Mouse (Mus musculus): ENCODE measurements at regions not wholly inside any gene's neighbourhood (a gene's known extent, or its start where the extent isn't known, plus 50 kb on each side); places are given as distances from the start of the nearest gene placed in this dataset.

DNA sequence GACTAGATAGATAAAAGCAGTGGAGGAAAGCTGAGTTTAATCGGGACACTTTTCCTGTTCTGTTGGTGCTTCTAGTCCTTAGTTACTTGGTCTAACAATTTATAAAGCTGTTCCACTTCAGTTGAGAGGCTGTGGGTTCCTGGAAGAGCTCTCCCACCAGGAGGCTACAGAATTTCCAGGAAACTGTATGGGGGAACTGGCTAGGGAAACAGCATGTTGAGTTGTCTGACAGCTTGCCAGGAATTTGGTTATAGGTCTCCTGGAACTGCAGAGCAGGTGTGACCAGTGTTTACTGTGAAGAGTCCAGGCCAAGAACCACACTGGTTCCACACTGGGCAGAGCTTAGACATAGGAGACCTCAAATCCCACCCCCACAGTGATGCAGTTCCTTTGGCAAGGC, 65.0 kb upstream of the Pik3cg start:
- no peak overlapping the region for H3K27ac ChIP-seq (ENCODE audit: control insufficient read depth, insufficient read depth, low read length)
- H3K4me1 ChIP-seq (replicated peaks; ENCODE audit: control insufficient read depth, insufficient read depth, low read length) = no peaks in the 10 kb centered on the region
- no peak overlapping the region for H3K4me3 ChIP-seq (ENCODE audit: control insufficient read depth, insufficient read depth, low read length)
- no peak for DNase-seq
- no peaks in the 10 kb centered on the region for H3K36me3 ChIP-seq (ENCODE audit: control insufficient read depth, insufficient read depth, low read length)
- 81% methylated on average over 1 of the region's 1 CpGs for WGBS
- H3K27me3 ChIP-seq (ENCODE audit: control insufficient read depth, insufficient read depth, low read length) = no peaks in the 10 kb centered on the region
- no peak for TF ChIP-seq POLR2A (IDR thresholded peaks at IDR 0.05; ENCODE audit: control insufficient read depth, extremely low read depth, insufficient read depth, low read length, poor library complexity)
- no peak for TF ChIP-seq CTCF (IDR thresholded peaks at IDR 0.05; ENCODE audit: borderline replicate concordance, control insufficient read depth, extremely low read depth, insufficient read depth, low read length, poor library complexity)

DNA sequence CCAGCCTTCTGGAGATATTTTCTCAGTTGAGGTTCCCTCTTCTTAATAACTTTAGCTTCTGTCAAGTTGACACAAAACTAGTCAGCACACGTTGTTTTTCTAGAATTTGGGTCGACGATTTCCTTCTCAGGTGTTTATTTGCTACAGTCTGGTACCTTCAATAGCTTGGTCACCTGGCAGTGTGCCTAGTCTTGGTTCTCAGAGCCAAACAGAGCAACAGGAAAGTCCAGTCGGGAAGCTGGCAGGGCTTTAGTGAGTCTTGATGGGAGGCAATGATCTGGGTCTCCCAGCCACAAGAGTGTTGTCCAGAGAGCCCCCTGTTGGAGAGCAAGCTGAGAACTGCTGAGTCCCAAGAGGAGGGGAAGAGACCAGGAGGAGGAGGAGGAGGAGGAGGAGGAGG, 71.4 kb upstream of the Pik3cg start:
- WGBS = 88% methylated on average over 4 of the region's 4 CpGs
- no peak overlapping the region for H3K4me3 ChIP-seq (ENCODE audit: control insufficient read depth, insufficient read depth, low read length)
- no peak for TF ChIP-seq POLR2A (IDR thresholded peaks at IDR 0.05; ENCODE audit: control insufficient read depth, extremely low read depth, insufficient read depth, low read length, poor library complexity)
- TF ChIP-seq CTCF (IDR thresholded peaks at IDR 0.05; ENCODE audit: borderline replicate concordance, control insufficient read depth, extremely low read depth, insufficient read depth, low read length, poor library complexity) = no peak
- H3K4me1 ChIP-seq (replicated peaks; ENCODE audit: control insufficient read depth, insufficient read depth, low read length) = 0 out of 2 replicates have a peak, but pooled peaks cover 2% of the 10 kb centered on the region
- no peak for DNase-seq
- H3K36me3 ChIP-seq (ENCODE audit: control insufficient read depth, insufficient read depth, low read length) = no peaks in the 10 kb centered on the region
- no peak overlapping the region for H3K27ac ChIP-seq (ENCODE audit: control insufficient read depth, insufficient read depth, low read length)
- H3K27me3 ChIP-seq (ENCODE audit: control insufficient read depth, insufficient read depth, low read length) = no peaks in the 10 kb centered on the region

DNA sequence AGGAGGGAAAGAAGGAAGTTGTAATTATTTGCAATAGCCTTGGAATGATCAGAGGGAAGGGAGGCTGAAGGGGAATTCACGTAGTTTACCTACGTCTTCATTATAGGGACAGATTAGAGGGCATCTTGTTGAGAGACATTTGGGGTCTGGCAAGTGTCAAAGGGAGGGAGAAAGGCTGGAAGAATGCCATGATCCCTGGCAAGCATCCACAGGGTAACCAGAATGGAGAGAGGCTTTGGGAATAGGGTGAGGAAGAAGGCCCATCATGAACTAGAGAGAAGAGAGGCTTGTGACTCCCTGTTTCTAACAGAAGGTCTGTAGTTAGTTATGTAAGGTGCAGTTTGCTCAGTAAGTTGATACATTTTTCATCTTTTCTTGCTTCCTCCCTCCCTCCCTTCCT, 71.8 kb upstream of the Pik3cg start:
- WGBS = 95% methylated on average over 2 of the region's 2 CpGs
- H3K36me3 ChIP-seq (ENCODE audit: control insufficient read depth, insufficient read depth, low read length) = no peaks in the 10 kb centered on the region
- DNase-seq = no peak
- no peak for TF ChIP-seq CTCF (IDR thresholded peaks at IDR 0.05; ENCODE audit: borderline replicate concordance, control insufficient read depth, extremely low read depth, insufficient read depth, low read length, poor library complexity)
- TF ChIP-seq POLR2A (IDR thresholded peaks at IDR 0.05; ENCODE audit: control insufficient read depth, extremely low read depth, insufficient read depth, low read length, poor library complexity) = no peak
- H3K27ac ChIP-seq (ENCODE audit: control insufficient read depth, insufficient read depth, low read length) = no peak overlapping the region
- no peaks in the 10 kb centered on the region for H3K27me3 ChIP-seq (ENCODE audit: control insufficient read depth, insufficient read depth, low read length)
- 0 out of 2 replicates have a peak, but pooled peaks cover 4% of the 10 kb centered on the region for H3K4me1 ChIP-seq (replicated peaks; ENCODE audit: control insufficient read depth, insufficient read depth, low read length)
- H3K4me3 ChIP-seq (ENCODE audit: control insufficient read depth, insufficient read depth, low read length) = no peak overlapping the region

DNA sequence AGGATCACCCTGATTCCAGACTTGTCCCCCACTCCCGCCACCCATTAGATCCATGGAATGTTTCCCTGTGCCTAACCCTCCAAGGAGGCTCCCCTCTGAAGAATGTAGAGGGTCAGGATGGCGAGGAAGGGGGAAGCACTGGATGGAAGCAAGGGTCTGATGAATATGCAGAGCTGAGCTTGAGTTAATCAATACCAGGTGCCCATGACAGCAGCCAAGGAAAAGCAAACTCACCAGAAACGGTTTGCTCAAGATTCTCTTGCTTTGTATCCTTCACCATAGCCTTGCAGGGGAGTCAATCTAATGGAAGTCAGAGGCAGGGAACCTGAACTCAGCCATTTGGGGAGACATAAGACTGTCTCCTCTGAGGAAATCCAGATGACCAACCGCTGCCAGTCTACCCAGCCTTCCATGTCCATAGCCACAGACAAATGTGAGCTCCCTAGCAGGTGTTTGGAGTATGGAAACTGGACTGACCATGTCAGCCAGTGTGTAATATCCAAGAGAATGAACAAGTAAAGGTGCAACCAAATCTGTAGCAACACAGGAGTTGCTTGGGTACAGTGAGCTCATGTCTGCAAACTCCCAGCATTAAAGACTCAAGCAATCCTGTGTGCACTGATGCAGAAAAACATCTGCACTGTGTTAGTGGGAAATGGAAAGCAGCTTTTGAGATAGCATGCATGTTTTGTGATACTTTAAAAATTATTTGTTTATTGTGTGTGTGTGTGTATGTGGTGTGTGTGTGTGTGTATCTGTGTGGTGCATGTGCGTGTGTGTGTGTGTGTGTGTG, 74.1 kb upstream of the Pik3cg start:
- Histone ChIP-seq H3K36me3 (ENCODE audit: control insufficient read depth, insufficient read depth, low read length) (no peaks in the 10 kb centered on the region), H3K4me3 (ENCODE audit: control insufficient read depth, insufficient read depth, low read length) (no peak overlapping the region), H3K27ac (ENCODE audit: control insufficient read depth, insufficient read depth, low read length) (no peak overlapping the region), H3K27me3 (ENCODE audit: control insufficient read depth, insufficient read depth, low read length) (no peaks in the 10 kb centered on the region), H3K4me1 (replicated peaks; ENCODE audit: control insufficient read depth, insufficient read depth, low read length) (0 out of 2 replicates have a peak, but pooled peaks cover 4% of the 10 kb centered on the region)
- no peak for DNase-seq
- TF ChIP-seq CTCF (IDR thresholded peaks at IDR 0.05; ENCODE audit: borderline replicate concordance, control insufficient read depth, extremely low read depth, insufficient read depth, low read length, poor library complexity) (no peak), POLR2A (IDR thresholded peaks at IDR 0.05; ENCODE audit: control insufficient read depth, extremely low read depth, insufficient read depth, low read length, poor library complexity) (no peak)
- 88% methylated on average over 5 of the region's 5 CpGs for WGBS

DNA sequence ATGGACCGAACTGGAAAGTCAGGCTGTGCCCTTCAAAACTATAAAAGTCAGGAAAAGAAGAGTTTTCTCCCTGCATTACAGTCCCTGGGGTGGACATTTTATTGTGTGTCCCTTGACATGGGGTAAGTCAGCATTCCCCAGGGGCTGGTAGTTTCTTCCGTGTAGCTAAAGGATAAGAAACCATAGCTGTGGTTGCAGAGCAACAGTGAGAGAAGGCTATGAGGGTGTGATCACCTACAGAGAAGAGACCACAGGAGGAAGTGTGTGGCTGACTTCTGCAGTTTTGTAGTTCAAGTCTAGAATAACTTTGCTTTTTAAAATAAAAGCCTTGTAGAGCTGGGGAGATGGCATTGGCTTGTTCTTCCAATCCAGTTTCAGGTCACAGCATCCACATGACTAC, 76.6 kb upstream of the Pik3cg start:
- H3K27me3 ChIP-seq (ENCODE audit: control insufficient read depth, insufficient read depth, low read length) = no peaks in the 10 kb centered on the region
- DNase-seq = no peak
- TF ChIP-seq POLR2A (IDR thresholded peaks at IDR 0.05; ENCODE audit: control insufficient read depth, extremely low read depth, insufficient read depth, low read length, poor library complexity) (no peak), CTCF (IDR thresholded peaks at IDR 0.05; ENCODE audit: borderline replicate concordance, control insufficient read depth, extremely low read depth, insufficient read depth, low read length, poor library complexity) (no peak)
- 0 out of 2 replicates have a peak, but pooled peaks cover 4% of the 10 kb centered on the region for H3K4me1 ChIP-seq (replicated peaks; ENCODE audit: control insufficient read depth, insufficient read depth, low read length)
- H3K36me3 ChIP-seq (ENCODE audit: control insufficient read depth, insufficient read depth, low read length) = no peaks in the 10 kb centered on the region
- WGBS = 41% methylated on average over 2 of the region's 2 CpGs
- H3K4me3 ChIP-seq (ENCODE audit: control insufficient read depth, insufficient read depth, low read length) = no peak overlapping the region
- H3K27ac ChIP-seq (ENCODE audit: control insufficient read depth, insufficient read depth, low read length) = no peak overlapping the region

DNA sequence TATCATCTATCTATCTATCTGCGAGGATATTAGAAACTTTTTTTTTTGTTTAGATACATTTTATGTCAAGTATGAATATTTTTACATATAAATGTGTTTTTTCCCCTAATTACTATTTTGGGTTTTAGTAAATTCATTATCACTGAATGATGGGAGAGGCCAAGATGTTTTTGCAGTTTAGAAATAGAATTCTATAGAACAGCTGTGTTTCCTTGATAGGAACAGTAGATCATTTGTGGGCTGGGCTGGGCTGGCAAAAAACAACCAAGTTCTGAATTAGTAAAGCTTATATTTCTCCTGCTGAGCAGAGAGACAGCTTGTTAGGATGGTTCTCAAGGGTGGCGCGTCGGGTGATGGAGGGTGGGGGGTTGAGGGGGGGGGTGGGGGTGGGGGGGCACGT, 78.2 kb upstream of the Pik3cg start:
- Histone ChIP-seq H3K36me3 (ENCODE audit: control insufficient read depth, insufficient read depth, low read length) (no peaks in the 10 kb centered on the region), H3K4me3 (ENCODE audit: control insufficient read depth, insufficient read depth, low read length) (no peak overlapping the region), H3K27me3 (ENCODE audit: control insufficient read depth, insufficient read depth, low read length) (no peaks in the 10 kb centered on the region), H3K4me1 (replicated peaks; ENCODE audit: control insufficient read depth, insufficient read depth, low read length) (0 out of 2 replicates have a peak, but pooled peaks cover 4% of the 10 kb centered on the region), H3K27ac (ENCODE audit: control insufficient read depth, insufficient read depth, low read length) (no peak overlapping the region)
- no peak for DNase-seq
- no peak for TF ChIP-seq CTCF (IDR thresholded peaks at IDR 0.05; ENCODE audit: borderline replicate concordance, control insufficient read depth, extremely low read depth, insufficient read depth, low read length, poor library complexity)
- no peak for TF ChIP-seq POLR2A (IDR thresholded peaks at IDR 0.05; ENCODE audit: control insufficient read depth, extremely low read depth, insufficient read depth, low read length, poor library complexity)
- WGBS = 35% methylated on average over 5 of the region's 5 CpGs
